Mouse (Mus musculus) megakaryocyte, embryonic 14.5 days (primary cell): ENCODE results near the gene C1qtnf7. TPM values are rescaled to one million over a fixed set of nuclear protein-coding genes. Genes with fewer than 3 reads are reported as not detected.
A peak's percentile ranks its signal among the peaks of the same experiment; 100 is the strongest.

ENCODE experiments used
- H3K27me3 ChIP-seq: replicated peaks from 2 replicates; pipeline ENCODE3; 2012; ENCODE audit warnings: inconsistent platforms
- H3K36me3 ChIP-seq: replicated peaks from 2 replicates; pipeline ENCODE3; 2012; ENCODE audit warnings: low read length, inconsistent platforms, mixed read lengths
- H3K4me1 ChIP-seq: 2 replicates; pipeline ENCODE4 v1.6.1; 2012; ENCODE audit warnings: inconsistent platforms
- H3K4me3 ChIP-seq: replicated peaks from 2 replicates; pipeline ENCODE3; 2012; ENCODE audit warnings: moderate library complexity, mild to moderate bottlenecking, inconsistent platforms
- H3K9me3 ChIP-seq: 2 replicates; pipeline ENCODE4 v1.6.1; 2012; ENCODE audit warnings: inconsistent platforms
- FLI1 ChIP-seq: IDR thresholded peaks from 2 replicates; pipeline ENCODE4 v1.6.1; 2012; ENCODE audit warnings: low read length, inconsistent platforms, mixed read lengths
- GATA1 ChIP-seq: IDR thresholded peaks from 3 replicates; pipeline ENCODE4 v1.6.1; 2012; ENCODE audit warnings: mixed read lengths, low read length, inconsistent platforms, borderline replicate concordance
- polyA plus RNA-seq: library from polyadenylated mRNA; stranded (reverse); fragments of >175 nt; gene quantifications from 2 replicates; pipeline ENCODE4 v1.2.3, GENCODE M21; 2012; ENCODE audit warnings: low replicate concordance; ENCODE audit not compliant: insufficient read depth

The C1qtnf7 gene
- polyA plus RNA-seq, 1 experiment = not detected

DNA sequence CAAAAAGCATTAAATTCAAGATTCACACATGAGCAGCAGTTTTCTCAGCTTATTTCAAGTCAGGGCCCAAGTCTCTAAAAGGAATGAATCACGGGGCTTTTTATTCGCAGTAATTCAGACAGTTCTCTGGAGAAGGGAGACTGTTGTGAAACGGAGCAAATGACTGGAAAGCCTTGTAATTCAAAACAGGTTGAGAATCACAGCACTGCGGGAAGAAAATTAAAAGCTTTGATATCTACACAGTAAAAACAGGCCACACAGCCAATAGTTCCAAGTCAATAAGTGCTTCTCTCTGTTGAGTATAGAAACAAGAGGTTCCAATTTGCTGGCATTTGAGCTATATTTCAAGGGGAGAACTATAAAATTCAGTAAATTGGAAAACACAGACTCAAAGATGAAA lies 129.7 kb downstream of the C1qtnf7 start:
- H3K36me3 ChIP-seq = no peaks in the 10 kb centered on the region
- no peaks in the 10 kb centered on the region for H3K9me3 ChIP-seq
- TF ChIP-seq GATA1 = no peak
- TF ChIP-seq FLI1 = no peak
- no peak overlapping the region for H3K4me3 ChIP-seq
- H3K27me3 ChIP-seq = no peaks in the 10 kb centered on the region
- no peaks in the 10 kb centered on the region for H3K4me1 ChIP-seq

DNA sequence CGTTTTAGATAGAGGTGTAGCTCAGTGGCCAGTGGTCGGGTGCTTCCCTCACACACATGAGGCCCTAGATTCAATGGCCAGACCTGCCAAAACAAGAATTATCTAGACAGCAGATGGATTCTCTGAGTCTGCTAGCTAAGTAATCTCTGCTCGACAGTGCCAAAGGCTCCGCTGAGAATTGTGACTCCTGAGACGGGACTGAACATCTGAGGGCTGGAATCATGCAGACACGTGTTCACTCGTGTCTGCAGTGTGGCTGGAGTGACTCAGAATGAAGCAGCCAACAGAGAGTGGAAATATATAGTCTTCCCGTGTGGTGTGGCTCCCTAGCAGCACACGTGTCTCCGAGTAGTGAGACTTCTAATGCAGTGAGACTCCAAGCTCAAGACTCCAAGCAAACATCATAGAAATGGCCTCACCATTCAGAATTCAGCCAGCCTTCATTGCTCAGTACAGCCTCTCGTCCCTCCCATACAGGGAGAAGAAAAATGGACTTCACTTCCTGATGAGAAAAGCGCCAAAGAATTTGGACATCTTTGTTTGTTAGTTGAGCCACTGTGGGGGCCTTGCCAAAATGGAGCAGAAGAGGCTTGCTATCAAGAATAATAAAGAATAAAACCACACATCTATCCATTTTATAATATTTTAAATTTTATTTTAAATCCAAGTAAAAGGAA lies 131.9 kb downstream of the C1qtnf7 start:
- H3K9me3 ChIP-seq = no peaks in the 10 kb centered on the region
- H3K4me1 ChIP-seq = no peaks in the 10 kb centered on the region
- no peak overlapping the region for H3K4me3 ChIP-seq
- TF ChIP-seq GATA1 = no peak
- no peaks in the 10 kb centered on the region for H3K36me3 ChIP-seq
- H3K27me3 ChIP-seq = no peaks in the 10 kb centered on the region

DNA sequence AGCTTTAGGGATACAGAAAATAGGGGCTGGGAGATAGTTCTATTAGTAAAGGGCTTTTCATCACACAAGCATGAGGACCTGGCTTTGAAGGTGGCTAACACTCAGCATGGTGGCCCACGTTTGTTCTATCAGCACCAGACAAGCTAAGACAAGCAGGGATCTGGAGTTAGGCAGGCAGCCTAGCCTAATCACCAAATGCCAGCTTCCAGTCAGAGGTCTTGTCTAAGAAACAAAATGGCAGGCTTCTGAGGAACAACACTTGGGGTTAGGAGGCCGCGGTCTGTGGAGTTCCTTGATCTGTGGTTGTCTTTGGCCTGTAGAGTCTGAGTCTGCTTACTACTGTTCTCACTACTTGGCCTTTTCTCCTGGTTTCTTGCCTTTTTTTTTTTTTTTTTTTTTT lies 146.2 kb downstream of the C1qtnf7 start:
- H3K9me3 ChIP-seq = no peaks in the 10 kb centered on the region
- peaks cover 2% of the 10 kb centered on the region for H3K27me3 ChIP-seq
- TF ChIP-seq GATA1 (no peak), FLI1 (no peak)
- H3K4me1 ChIP-seq = peaks cover 14% of the 10 kb centered on the region
- no peak overlapping the region for H3K4me3 ChIP-seq
- no peaks in the 10 kb centered on the region for H3K36me3 ChIP-seq

DNA sequence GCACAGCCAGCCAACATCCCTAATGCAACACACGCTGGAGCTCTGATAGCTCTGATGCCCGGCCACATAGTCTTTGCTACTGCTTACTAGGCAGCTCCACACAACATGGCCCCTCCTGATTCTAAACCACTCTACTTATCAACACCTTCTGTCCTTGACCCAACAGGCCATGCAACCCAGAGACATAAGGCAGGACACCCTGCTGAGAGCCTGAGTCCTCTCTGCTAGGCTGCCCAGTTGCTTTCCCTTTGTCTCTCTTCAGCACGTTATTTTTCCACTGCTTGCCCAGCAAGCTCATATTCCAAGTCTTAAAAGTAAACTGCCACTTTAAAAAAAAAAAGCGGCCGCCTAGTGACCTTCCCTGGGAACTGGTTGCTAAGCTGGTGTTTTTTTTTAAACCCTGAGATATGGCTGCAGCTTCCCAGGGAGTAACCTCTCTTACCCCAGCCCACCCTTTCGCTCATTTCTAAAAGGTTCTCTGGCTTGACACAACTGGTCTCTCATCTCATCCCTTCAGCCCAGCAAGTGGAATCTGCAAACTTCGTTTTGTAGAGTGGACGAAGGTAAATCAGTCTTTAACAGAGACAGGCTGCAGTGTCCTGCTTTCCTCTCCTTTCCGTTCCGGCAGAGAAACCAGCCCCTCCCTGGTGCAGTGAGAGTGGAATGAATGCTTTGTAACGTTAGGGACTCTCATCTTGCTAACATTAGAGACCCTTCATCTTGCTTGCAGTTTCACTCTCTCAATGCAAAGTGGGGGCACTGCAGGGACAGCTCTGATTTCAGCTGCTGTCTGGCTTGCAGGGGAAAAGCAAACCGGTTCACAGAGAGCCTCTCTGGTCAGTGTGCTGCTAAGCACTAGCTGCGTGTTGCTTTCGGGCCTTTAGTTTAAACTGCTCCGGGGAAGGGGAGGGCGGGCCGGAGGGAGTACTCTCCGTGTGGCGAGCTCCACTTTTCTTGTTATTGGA lies 146.9 kb downstream of the C1qtnf7 start, which contains the start of gene Cc2d2a:
Gene Cc2d2a (plus strand): TSS at position 350 of the 965 bp plus-strand sequence.
- H3K9me3 ChIP-seq = no peaks in the 10 kb centered on the region
- peaks cover 14% of the 10 kb centered on the region for H3K4me1 ChIP-seq
- peaks cover 2% of the 10 kb centered on the region for H3K27me3 ChIP-seq
- H3K36me3 ChIP-seq = no peaks in the 10 kb centered on the region
- H3K4me3 ChIP-seq = peak within 1 kb of the TSS; percentile 89
- TF ChIP-seq FLI1 = no peak
- no peak for TF ChIP-seq GATA1

DNA sequence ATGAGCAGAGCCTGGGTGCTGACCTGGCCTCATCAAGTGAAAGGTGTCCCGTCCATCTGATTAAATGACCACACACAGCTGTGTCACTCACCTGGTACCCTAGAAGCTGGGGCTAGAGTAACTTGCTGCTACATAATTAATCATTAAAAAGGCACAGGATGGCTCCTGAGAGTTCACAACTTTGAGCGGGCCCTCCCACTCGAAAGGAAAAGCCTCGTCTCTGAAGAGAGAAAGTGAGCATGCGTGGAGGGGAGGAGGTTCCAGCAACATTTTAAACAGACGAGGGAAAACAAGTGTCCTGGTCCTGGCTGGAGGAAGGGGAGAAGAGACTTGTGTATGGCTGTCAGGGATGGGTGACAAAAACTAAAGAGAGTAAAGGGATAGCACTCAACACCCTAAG lies 148.2 kb downstream of the C1qtnf7 start:
- H3K27me3 ChIP-seq = peaks cover 9% of the 10 kb centered on the region
- TF ChIP-seq FLI1 (no peak), GATA1 (no peak)
- H3K9me3 ChIP-seq = no peaks in the 10 kb centered on the region
- peaks cover 19% of the 10 kb centered on the region for H3K4me1 ChIP-seq
- no peaks in the 10 kb centered on the region for H3K36me3 ChIP-seq
- no peak overlapping the region for H3K4me3 ChIP-seq

DNA sequence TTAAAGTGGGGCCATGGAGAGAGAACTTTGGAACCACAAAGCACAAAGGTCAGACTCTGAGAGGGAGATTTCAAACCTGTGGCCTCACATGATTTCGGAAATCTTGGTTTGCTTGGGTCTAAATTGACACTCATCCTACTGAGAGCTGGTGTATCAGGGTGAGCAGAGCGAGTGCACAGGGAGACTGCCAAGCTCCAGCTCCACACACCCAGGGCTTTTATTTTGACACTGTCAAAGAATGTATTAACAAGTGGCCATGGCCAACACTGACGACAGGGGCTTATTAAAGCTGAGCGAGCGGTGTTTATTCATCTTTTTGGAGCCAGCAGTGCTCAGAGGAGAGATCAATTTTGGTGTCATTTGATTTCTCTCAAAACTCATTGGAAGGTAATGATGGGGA lies 149.8 kb downstream of the C1qtnf7 start:
- H3K27me3 ChIP-seq = peaks cover 9% of the 10 kb centered on the region

More for the DNA sequence above, 149.8 kb downstream of the C1qtnf7 start:
- no peak for TF ChIP-seq FLI1
- TF ChIP-seq GATA1 = no peak
- no peaks in the 10 kb centered on the region for H3K36me3 ChIP-seq
- no peaks in the 10 kb centered on the region for H3K9me3 ChIP-seq
- no peak overlapping the region for H3K4me3 ChIP-seq
- H3K4me1 ChIP-seq = peaks cover 25% of the 10 kb centered on the region

Other genes starting within 250 kb of the C1qtnf7 start
- gene Cc2d2a, start 146.8 kb downstream of the C1qtnf7 start, polyA plus RNA-seq = not detected in 2 replicates